Mouse (Mus musculus) monocyte, adult 5-6 weeks (primary cell): ENCODE results near the gene Gm9774. TPM values are rescaled to one million over a fixed set of nuclear protein-coding genes. Genes with fewer than 3 reads are reported as not detected.

Experiments
- ATAC-seq: fragments of 153-309, 156-312 bp; replicated peaks from 2 replicates; pipeline ENCODE4 v1.8.0; 2017; ENCODE audit warnings: mild to moderate bottlenecking; ENCODE audit not compliant: low TSS enrichment, insufficient number of reproducible peaks, severe bottlenecking, poor library complexity, low FRiP score
- total RNA-seq: library from RNA; stranded (forward); fragments of 200-1000, 200-491, 200-594 nt; gene quantifications from 3 replicates; pipeline ENCODE4 v1.2.3, GENCODE M21; 2017

The Gm9774 gene
- total RNA-seq = 1.3 to 3.4 TPM (median 2.5 TPM) in 3 replicates

- ATAC-seq = no peak
Observed at GRCm38 (mm10) chr3:92429323-92429722, at the start of gene Gm9774. TSS of gene Gm9774 (minus strand) at chr3:92429423.

- no peak for ATAC-seq
Observed at GRCm38 (mm10) chr3:92470111-92470510, 40.9 kb upstream of the Gm9774 start.

- ATAC-seq = no peak
Observed at GRCm38 (mm10) chr3:92467424-92467823, 38.2 kb upstream of the Gm9774 start.

GRCm38 (mm10) chr3:92466576-92466975 lies 37.4 kb upstream of the Gm9774 start:
- no peak for ATAC-seq

- no peak for ATAC-seq
Observed at GRCm38 (mm10) chr3:92458620-92459019, 29.4 kb upstream of the Gm9774 start, which contains the start of gene Sprr3. TSS of gene Sprr3 (minus strand) at chr3:92458720.

GRCm38 (mm10) chr3:92455151-92455550 lies 25.9 kb upstream of the Gm9774 start:
- no peak for ATAC-seq

GRCm38 (mm10) chr3:92440177-92440576 lies 11.0 kb upstream of the Gm9774 start:
- no peak for ATAC-seq

GRCm38 (mm10) chr3:92438689-92439088 lies 9.5 kb upstream of the Gm9774 start, which contains the start of gene Sprr1b:
TSS of gene Sprr1b (minus strand) at chr3:92438789.
- no peak for ATAC-seq

GRCm38 (mm10) chr3:92432282-92432681 lies 3.1 kb upstream of the Gm9774 start, which contains the start of gene Sprr2k:
TSS of gene Sprr2k (plus strand) at chr3:92432582.
- ATAC-seq = no peak

GRCm38 (mm10) chr3:92417782-92418181 lies 11.4 kb downstream of the Gm9774 start, which contains the start of gene Sprr2j-ps:
TSS of gene Sprr2j-ps (plus strand) at chr3:92418082.
- ATAC-seq = no peak

- no peak for ATAC-seq
Observed at GRCm38 (mm10) chr3:92407691-92408090, 21.5 kb downstream of the Gm9774 start, which contains the start of gene Sprr2i. TSS of gene Sprr2i (plus strand) at chr3:92407991.

GRCm38 (mm10) chr3:92394301-92394700 lies 34.9 kb downstream of the Gm9774 start:
- ATAC-seq = no peak

- ATAC-seq = no peak
Observed at GRCm38 (mm10) chr3:92385385-92385784, 43.8 kb downstream of the Gm9774 start, which contains the start of gene Sprr2h. TSS of gene Sprr2h (plus strand) at chr3:92385685.

Other genes with a start within 250 kb of the Gm9774 start
- gene Sprr2a1, start 213.6 kb downstream of the Gm9774 start, total RNA-seq = not detected in 3 replicates
- not detected in 3 replicates for gene Sprr2a2, start 213.5 kb downstream of the Gm9774 start, total RNA-seq
- gene Sprr2a3, start 144.0 kb downstream of the Gm9774 start, total RNA-seq = not detected in 3 replicates
- not detected in 3 replicates for gene Sprr2b, start 112.8 kb downstream of the Gm9774 start, total RNA-seq
- not detected in 3 replicates for gene Sprr2d, start 90.3 kb downstream of the Gm9774 start, total RNA-seq
- gene Sprr2e, start 77.3 kb downstream of the Gm9774 start, total RNA-seq = not detected in 3 replicates
- not detected in 3 replicates for gene Sprr2f, start 64.2 kb downstream of the Gm9774 start, total RNA-seq
- not detected in 3 replicates for gene Sprr2h, start 43.7 kb downstream of the Gm9774 start, total RNA-seq
- not detected in 3 replicates for gene Sprr2i, start 21.4 kb downstream of the Gm9774 start, total RNA-seq
- not detected in 3 replicates for gene Sprr2j-ps, start 11.3 kb downstream of the Gm9774 start, total RNA-seq
- not detected in 3 replicates for gene Sprr2k, start 3.2 kb upstream of the Gm9774 start, total RNA-seq
- gene Sprr1b, start 9.4 kb upstream of the Gm9774 start, total RNA-seq = not detected in 3 replicates
- gene Sprr3, start 29.3 kb upstream of the Gm9774 start, total RNA-seq = not detected in 3 replicates
- gene Sprr1a, start 56.5 kb upstream of the Gm9774 start, total RNA-seq = not detected in 3 replicates
- gene Sprr4, start 71.1 kb upstream of the Gm9774 start, total RNA-seq = not detected in 3 replicates
- not detected in 3 replicates for gene 2310046K23Rik, start 105.1 kb upstream of the Gm9774 start, total RNA-seq
- gene Ivl, start 144.3 kb upstream of the Gm9774 start, total RNA-seq = not detected in 3 replicates
- not detected in 3 replicates for gene Smcp, start 159.6 kb upstream of the Gm9774 start, total RNA-seq
- gene 2210017I01Rik, start 178.1 kb upstream of the Gm9774 start, total RNA-seq = not detected in 3 replicates
- not detected in 3 replicates for gene Lce6a, start 192.2 kb upstream of the Gm9774 start, total RNA-seq
- not detected in 3 replicates for gene Lce1a1, start 218.9 kb upstream of the Gm9774 start, total RNA-seq
- gene Lce1b, start 227.5 kb upstream of the Gm9774 start, total RNA-seq = not detected in 3 replicates
- not detected in 3 replicates for gene Lce1a2, start 240.9 kb upstream of the Gm9774 start, total RNA-seq
- gene Lce1c, start 249.8 kb upstream of the Gm9774 start, total RNA-seq = not detected in 3 replicates